Mouse (Mus musculus): ENCODE data around the gene Artn. TPM values are rescaled to one million over a fixed set of nuclear protein-coding genes. Genes with fewer than 3 reads are reported as not detected.
A peak's percentile ranks its signal among the peaks of the same experiment; 100 is the strongest.

Artn gene
- polyA plus RNA-seq, 1 experiment from 2014 or later: 0.58 TPM

DNA sequence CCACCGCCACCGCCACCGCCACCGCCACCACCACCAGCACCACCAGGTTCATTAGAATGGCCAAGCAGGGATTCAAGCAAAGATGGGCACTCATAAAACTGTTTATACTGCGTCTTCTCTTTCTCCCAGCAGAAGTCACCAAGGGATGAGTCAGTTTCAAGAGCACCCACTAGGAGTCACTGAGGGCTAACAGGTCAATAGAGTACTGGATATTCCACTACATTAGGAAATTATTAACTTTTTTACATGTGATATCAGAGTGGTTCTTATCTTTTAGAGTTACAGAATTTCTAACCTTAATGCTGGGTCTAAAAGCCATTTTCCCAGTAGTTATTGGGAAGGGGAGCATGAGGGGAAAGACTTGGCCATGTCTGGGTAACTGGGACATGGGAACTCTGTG, 7.4 kb upstream of the Artn start:
- DNase-seq (ENCODE audit: extremely low spot score, low spot score): no peak
- Histone ChIP-seq H3K9me3 (no peaks in the 10 kb centered on the region), H3K4me3 (no peak overlapping the region), H3K36me3 (replicated peaks) (peaks cover 37% of the 10 kb centered on the region), H3K27ac (no peak overlapping the region), H3K27me3 (ENCODE audit: poor library complexity, severe bottlenecking) (0 out of 2 replicates have a peak, but pooled peaks cover 3% of the 10 kb centered on the region), H3K4me1 (no peaks in the 10 kb centered on the region)
- 99% methylated on average over 5 of the region's 5 CpGs for WGBS

DNA sequence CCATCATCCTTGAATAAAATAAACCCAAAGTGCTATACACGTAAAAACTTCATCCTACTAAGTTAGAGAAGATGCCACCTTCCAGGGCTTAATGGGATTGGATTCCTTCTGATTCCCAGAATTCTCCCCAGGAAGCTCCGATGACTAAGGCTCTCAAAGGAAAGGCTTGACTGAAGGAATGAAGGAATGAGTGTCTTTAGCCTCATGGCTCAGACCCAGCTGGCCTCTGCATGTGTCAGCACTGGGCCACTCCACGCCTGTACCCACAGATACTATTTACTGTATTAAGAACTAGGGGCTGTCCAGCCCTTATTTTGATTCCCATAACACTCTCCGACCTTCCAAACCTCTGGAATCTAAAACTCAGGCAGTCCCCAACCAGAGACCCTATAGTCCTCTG, 4.5 kb upstream of the Artn start:
- no peak for DNase-seq (ENCODE audit: extremely low spot score, low spot score)
- no peak overlapping the region for H3K4me3 ChIP-seq
- H3K9me3 ChIP-seq: no peaks in the 10 kb centered on the region
- peaks cover 21% of the 10 kb centered on the region for H3K36me3 ChIP-seq (replicated peaks)
- peaks cover 24% of the 10 kb centered on the region for H3K27me3 ChIP-seq (ENCODE audit: poor library complexity, severe bottlenecking)
- H3K27ac ChIP-seq: no peak overlapping the region
- H3K4me1 ChIP-seq: peaks cover 12% of the 10 kb centered on the region
- WGBS: 88% methylated on average over 4 of the region's 4 CpGs

DNA sequence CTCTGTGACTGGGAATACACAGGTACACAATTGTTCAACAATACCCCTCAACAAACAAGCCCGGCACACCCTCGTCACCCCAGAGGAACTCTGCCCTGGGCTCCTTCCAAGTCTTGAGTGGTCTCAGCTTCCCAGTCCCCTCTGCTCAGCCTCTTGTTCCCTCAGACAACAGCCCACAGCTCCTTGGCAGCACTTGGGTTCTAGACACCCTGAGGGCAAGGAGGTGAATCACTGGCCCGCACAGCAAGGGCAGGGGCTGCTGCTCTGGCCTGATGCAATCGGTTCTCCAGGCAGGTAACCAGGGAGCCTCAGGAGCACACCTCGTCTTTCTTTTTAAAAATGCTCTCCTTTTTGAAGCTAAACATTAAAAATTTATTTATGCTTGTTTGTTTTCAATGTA, 3.7 kb upstream of the Artn start:
- DNase-seq (ENCODE audit: extremely low spot score, low spot score): no peak
- 86% methylated on average over 5 of the region's 5 CpGs for WGBS

DNA sequence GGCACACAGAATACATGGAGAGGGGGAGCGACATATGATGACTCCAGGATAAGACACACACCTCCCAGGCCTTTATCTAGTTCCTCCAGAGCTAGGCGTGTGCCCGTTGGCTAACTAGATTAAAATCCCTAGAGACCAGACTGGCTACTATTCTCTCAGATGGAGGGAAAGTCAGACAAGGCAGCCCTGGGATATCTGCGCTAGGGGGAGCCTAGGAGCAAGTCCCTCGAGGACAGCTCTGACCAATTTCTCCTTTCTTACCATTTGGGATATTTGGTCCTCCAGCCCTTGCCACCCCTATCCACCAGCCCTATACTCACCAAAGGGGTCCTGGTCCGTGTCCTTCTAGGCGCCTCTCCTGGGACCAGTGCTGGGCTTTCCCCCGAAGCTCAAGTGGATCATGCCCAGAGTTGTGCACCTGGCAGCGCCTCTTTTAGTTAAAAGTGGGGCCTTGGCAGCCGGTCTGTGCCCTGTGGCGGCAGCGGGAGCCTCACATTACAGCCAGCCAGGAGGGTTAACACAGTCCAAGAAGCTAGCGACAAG, 793 bp downstream of the Artn start:
- peaks cover 78% of the 10 kb centered on the region for H3K27me3 ChIP-seq (ENCODE audit: poor library complexity, severe bottlenecking)
- DNase-seq (ENCODE audit: extremely low spot score, low spot score): peak; percentile 61
- peak overlapping the region; percentile 56; the same call in 1 of the 2 replicates for H3K27ac ChIP-seq

More for the DNA sequence above, 3.7 kb upstream of the Artn start:
- Histone ChIP-seq H3K36me3 (replicated peaks) (peaks cover 19% of the 10 kb centered on the region), H3K4me3 (no peak overlapping the region), H3K4me1 (peaks cover 20% of the 10 kb centered on the region), H3K9me3 (no peaks in the 10 kb centered on the region), H3K27me3 (ENCODE audit: poor library complexity, severe bottlenecking) (peaks cover 33% of the 10 kb centered on the region), H3K27ac (no peak overlapping the region)

DNA sequence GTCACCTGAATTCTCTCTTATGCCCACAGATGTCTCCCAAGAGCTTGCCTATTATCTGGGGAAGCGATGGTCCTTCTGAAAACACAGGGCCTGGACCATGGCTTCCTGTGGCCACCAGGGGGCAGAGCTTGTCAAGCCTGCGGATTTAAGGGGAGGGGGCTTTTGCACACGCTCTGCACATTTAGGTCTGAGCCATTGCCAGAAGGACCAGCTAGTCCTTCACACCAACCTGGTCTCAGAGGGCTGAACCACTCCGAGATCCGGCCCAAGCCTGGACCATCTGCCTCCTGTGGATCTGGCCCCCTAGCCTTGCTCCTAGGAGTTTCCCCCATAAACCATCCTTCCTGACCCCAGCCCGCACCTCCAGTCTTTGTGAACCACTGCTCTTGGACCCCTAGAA, 1.3 kb downstream of the Artn start:
- peak; percentile 76 for DNase-seq (ENCODE audit: extremely low spot score, low spot score)
- Histone ChIP-seq H3K36me3 (replicated peaks) (peaks cover 11% of the 10 kb centered on the region), H3K27ac (no peak overlapping the region), H3K4me3 (peak overlapping the region; percentile 9; the same call in 1 of the 2 replicates), H3K4me1 (peaks cover 40% of the 10 kb centered on the region), H3K27me3 (ENCODE audit: poor library complexity, severe bottlenecking) (peaks cover 83% of the 10 kb centered on the region), H3K9me3 (no peaks in the 10 kb centered on the region)
- WGBS: 15% methylated on average over 6 of the region's 6 CpGs

More for the DNA sequence above, 793 bp downstream of the Artn start:
- WGBS: 3% methylated on average over 13 of the region's 13 CpGs
- H3K9me3 ChIP-seq: no peaks in the 10 kb centered on the region
- peaks cover 11% of the 10 kb centered on the region for H3K36me3 ChIP-seq (replicated peaks)
- peaks cover 40% of the 10 kb centered on the region for H3K4me1 ChIP-seq
- peak overlapping the region; percentile 55 for H3K4me3 ChIP-seq

DNA sequence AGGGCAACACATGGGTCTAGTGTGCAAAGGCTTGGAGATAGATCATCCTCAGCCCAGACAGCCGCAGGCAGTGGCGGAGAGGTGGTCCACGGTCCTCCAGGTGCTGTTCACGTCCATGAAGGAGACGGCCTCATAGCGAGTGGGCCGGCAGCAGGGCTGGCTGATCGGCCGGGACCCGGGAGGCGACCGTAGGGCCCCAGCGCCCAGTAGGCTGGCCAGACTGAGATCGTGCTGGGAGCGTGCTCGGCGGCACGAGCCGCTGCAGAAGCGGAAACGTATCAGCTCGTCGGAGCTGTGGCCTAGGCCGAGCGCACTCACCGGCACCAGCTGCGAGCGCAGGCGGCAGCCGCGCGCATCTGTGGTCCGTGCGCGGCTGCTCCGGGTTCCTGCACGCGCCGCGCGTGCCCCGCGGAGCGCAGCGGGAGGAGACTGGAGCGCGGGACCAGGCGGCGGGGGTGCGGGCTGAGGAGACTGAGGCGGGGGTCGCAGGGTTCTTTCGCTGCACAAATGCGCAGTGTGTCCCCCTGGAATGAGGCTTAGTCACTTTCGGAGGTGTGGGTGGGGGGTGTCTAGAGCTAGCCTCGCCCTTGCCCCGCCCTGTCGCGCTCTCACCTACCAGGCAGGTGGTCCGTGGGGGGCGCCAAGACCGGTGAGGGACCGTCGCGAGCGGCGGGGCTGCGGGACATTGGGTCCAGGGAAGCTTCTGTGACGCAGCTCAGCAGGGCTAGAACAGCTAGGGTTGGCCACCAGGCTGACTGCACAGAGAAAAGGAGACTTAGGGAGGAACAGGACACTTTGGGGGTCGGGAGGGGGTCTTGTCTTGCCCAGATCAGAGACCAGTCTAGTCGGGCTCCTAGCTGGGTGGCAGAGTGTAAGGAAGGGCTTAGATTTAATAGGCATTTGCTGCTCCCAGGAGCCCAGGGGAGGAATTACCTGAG, 2.7 kb downstream of the Artn start:
- Histone ChIP-seq H3K4me1 (peaks cover 40% of the 10 kb centered on the region), H3K27me3 (ENCODE audit: poor library complexity, severe bottlenecking) (peaks cover 89% of the 10 kb centered on the region), H3K27ac (peak overlapping the region; percentile 58), H3K4me3 (peak overlapping the region; percentile 60), H3K9me3 (no peaks in the 10 kb centered on the region), H3K36me3 (replicated peaks) (0 out of 2 replicates have a peak, but pooled peaks cover 1% of the 10 kb centered on the region)
- WGBS: 1% methylated on average over 71 of the region's 71 CpGs
- peak; percentile 38 for DNase-seq (ENCODE audit: extremely low spot score, low spot score)

DNA sequence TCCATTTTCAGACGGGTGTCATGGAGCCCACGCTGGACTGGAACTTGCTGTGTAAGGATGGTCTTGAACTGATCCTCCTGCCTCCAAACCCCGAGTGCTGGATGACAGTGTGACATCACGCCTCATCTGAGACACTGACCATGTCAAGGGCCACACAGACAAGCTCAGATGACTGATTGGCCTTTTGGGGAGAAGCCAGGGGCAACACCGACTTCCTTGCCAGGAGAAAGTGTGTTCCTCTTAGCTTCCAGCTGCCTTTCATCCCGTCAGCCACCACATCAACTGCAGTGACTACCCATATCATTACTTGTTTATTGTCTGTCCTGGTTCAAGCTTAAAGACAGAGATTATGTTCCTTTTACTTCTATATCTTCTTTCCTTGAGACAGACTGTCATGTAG, 4.6 kb downstream of the Artn start:
- Histone ChIP-seq H3K27me3 (ENCODE audit: poor library complexity, severe bottlenecking) (peaks cover 76% of the 10 kb centered on the region), H3K9me3 (no peaks in the 10 kb centered on the region), H3K36me3 (replicated peaks) (no peaks in the 10 kb centered on the region), H3K4me1 (peaks cover 37% of the 10 kb centered on the region), H3K4me3 (no peak overlapping the region), H3K27ac (no peak overlapping the region)
- WGBS: 63% methylated on average over 5 of the region's 6 CpGs
- no peak for DNase-seq (ENCODE audit: extremely low spot score, low spot score)

DNA sequence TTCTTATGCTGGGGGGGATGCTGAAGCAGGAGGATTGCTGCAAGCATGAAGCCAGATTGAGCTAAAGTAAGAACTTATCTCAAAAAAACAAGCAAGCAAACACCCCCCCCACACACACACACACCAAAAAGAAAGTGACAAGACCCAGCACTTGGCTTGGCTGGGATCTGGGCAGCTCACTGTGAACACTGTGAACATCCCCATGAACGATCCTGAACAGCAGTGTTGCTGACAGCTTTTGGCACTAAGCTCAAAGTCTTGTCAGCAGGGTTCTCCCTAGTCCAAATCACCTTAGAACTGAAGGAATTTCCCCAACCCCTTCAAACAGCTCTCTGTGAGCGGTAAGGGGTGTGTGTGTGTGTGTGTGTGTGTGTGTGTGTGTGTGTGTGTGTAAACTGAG, 6.1 kb downstream of the Artn start:
- Histone ChIP-seq H3K27me3 (ENCODE audit: poor library complexity, severe bottlenecking) (peaks cover 61% of the 10 kb centered on the region), H3K9me3 (no peaks in the 10 kb centered on the region), H3K27ac (no peak overlapping the region), H3K36me3 (replicated peaks) (no peaks in the 10 kb centered on the region), H3K4me3 (no peak overlapping the region), H3K4me1 (peaks cover 22% of the 10 kb centered on the region)
- 77% methylated on average over 2 of the region's 2 CpGs for WGBS
- DNase-seq (ENCODE audit: extremely low spot score, low spot score): no peak

DNA sequence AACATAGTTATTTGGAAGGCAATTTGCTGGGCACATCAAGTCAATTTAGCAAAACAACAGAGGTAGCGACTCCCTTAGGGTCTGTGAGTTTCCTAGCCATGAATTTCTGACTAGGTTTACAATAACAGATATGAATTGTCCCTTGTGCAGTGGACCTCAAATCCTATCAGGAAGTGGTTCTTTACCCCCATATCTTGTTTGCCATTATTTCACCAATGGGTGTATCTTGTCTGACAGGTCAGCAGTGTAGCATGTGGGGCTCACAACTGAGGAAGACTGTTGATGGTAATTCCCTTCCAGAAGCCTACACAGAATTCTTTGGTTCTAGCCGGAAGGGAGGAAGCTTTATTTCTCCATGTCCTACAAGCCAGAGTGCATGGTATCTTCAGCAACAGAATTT, 8.2 kb downstream of the Artn start:
- Histone ChIP-seq H3K27me3 (ENCODE audit: poor library complexity, severe bottlenecking) (peaks cover 40% of the 10 kb centered on the region), H3K9me3 (no peaks in the 10 kb centered on the region), H3K4me1 (peaks cover 2% of the 10 kb centered on the region), H3K36me3 (replicated peaks) (no peaks in the 10 kb centered on the region; the same call in 1 of the 2 replicates), H3K27ac (no peak overlapping the region), H3K4me3 (no peak overlapping the region)
- no peak for DNase-seq (ENCODE audit: extremely low spot score, low spot score)
- WGBS: 91% methylated on average over 2 of the region's 2 CpGs

DNA sequence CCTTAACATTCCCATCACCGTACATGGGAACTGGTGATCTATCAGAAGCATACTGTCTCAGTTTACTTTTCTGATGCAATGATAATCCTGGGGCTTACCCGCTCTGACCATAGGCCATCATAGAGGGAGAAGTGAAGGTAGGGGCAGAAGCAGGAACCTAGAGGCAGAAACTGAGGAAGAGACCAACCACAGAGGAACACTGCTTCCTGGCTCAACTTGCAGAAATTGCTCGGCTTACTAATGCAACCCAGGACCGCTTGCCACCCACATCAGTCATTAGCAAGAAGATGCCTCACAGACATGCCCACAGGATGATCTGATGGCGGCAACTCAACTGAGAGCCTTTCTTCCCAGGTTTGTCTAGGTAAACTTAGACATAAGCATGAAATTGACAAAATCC, 10.8 kb downstream of the Artn start:
- no peaks in the 10 kb centered on the region for H3K9me3 ChIP-seq
- H3K4me3 ChIP-seq: no peak overlapping the region
- no peaks in the 10 kb centered on the region; the same call in 1 of the 2 replicates for H3K36me3 ChIP-seq (replicated peaks)
- WGBS: 92% methylated on average over 5 of the region's 5 CpGs
- DNase-seq (ENCODE audit: extremely low spot score, low spot score): no peak
- H3K4me1 ChIP-seq: peaks cover 20% of the 10 kb centered on the region
- H3K27me3 ChIP-seq (ENCODE audit: poor library complexity, severe bottlenecking): peaks cover 15% of the 10 kb centered on the region
- H3K27ac ChIP-seq: no peak overlapping the region

DNA sequence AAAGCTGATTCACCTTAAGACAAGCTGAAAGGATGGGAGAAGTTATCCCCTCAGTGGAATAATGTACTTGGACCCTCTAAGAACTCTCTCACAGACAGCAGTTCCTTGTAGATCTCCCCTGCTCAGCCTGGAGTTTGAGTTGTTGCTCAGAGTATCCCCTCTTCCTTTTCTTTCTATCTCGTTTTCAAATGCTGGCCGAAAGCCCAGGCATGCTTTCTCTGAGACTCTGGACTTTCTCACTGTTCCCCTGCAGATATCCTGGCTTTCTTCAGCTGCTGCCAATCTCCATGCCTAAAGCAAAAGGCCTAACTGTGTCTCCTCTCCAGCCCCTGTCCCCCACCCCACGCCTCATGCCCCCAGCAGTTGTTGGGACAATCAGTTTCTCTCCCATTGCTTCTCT, 11.3 kb downstream of the Artn start:
- Histone ChIP-seq H3K4me3 (no peak overlapping the region), H3K36me3 (replicated peaks) (no peaks in the 10 kb centered on the region; the same call in 1 of the 2 replicates), H3K27ac (no peak overlapping the region), H3K9me3 (no peaks in the 10 kb centered on the region), H3K27me3 (ENCODE audit: poor library complexity, severe bottlenecking) (peaks cover 10% of the 10 kb centered on the region), H3K4me1 (peaks cover 25% of the 10 kb centered on the region)
- WGBS: 89% methylated on average over 3 of the region's 3 CpGs
- no peak for DNase-seq (ENCODE audit: extremely low spot score, low spot score)

DNA sequence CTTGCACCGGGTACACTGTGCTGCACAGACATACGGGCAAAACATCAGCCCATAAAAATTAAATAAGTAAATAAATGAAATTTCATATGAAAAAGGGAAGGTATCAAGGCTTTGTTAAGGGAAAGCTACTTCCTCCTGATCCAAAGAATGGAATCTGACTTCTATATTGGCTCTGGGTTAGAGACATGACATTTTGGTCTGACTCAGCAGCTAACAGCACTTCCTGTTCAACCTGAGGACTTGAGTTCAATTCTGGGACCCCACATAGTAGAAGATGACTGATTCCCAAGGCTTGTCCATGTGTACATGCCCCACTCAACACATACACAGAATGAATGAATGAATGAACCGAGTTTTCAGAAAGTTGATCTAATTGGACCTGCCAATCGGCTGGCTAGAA, 11.7 kb downstream of the Artn start:
- Histone ChIP-seq H3K27me3 (ENCODE audit: poor library complexity, severe bottlenecking) (peaks cover 5% of the 10 kb centered on the region; the same call in 1 of the 2 replicates), H3K36me3 (replicated peaks) (no peaks in the 10 kb centered on the region; the same call in 1 of the 2 replicates)
- 92% methylated on average over 4 of the region's 4 CpGs for WGBS

DNA sequence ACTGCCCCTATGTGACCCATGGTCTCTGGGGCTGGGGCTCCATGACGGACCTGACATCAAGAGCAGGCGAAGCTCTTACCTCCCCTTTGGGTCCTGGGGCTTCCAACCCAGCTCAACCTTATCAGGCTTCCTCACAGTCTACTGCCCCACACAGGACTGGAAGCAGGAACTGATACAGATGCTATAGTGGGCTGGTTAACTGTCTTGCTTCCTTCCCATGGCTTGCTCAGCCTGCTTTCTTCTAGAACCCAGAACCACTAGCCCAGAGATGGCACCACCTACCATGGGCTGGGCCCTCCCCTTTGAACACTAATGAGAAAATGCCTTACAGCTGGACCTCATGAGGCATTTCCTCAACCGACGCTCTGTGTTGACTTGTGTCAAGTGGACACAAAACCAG, 12.2 kb downstream of the Artn start:
- no peak for DNase-seq (ENCODE audit: extremely low spot score, low spot score)
- Histone ChIP-seq H3K9me3 (no peaks in the 10 kb centered on the region), H3K27ac (no peak overlapping the region), H3K4me3 (no peak overlapping the region), H3K36me3 (replicated peaks) (peaks cover 3% of the 10 kb centered on the region), H3K27me3 (ENCODE audit: poor library complexity, severe bottlenecking) (0 out of 2 replicates have a peak, but pooled peaks cover under 1% of the 10 kb centered on the region), H3K4me1 (peaks cover 33% of the 10 kb centered on the region)
- WGBS: 84% methylated on average over 4 of the region's 4 CpGs

More for the DNA sequence above, 11.7 kb downstream of the Artn start:
- Histone ChIP-seq H3K4me3 (no peak overlapping the region), H3K9me3 (no peaks in the 10 kb centered on the region), H3K27ac (no peak overlapping the region), H3K4me1 (peaks cover 29% of the 10 kb centered on the region)
- DNase-seq (ENCODE audit: extremely low spot score, low spot score): no peak
